Mouse (Mus musculus) testis, adult 2 months (tissue): ENCODE data around the gene Mrpl4.

Source experiments
- CTCF ChIP-seq: fragments of 200-500 bp; IDR thresholded peaks from 2 replicates; pipeline ENCODE4 v1.5.1; 2012; ENCODE audit warnings: low read depth, mild to moderate bottlenecking, inconsistent platforms, low read length, moderate library complexity; ENCODE audit not compliant: control insufficient read depth, insufficient read depth, insufficient replicate concordance
- POLR2A ChIP-seq: fragments of 200-500 bp; IDR thresholded peaks from 2 replicates; pipeline ENCODE4 v1.6.1; 2012; ENCODE audit warnings: low read depth, mild to moderate bottlenecking, inconsistent platforms, low read length, moderate library complexity; ENCODE audit not compliant: control insufficient read depth

- TF ChIP-seq CTCF (no peak; the same call in 1 of the 2 replicates), POLR2A (no peak)
Measured at GRCm38 (mm10) chr9:21030781-21031250, 28.3 kb downstream of the Mrpl4 start.
